Mouse (Mus musculus) ES-E14 (cell line): ENCODE measurements around the gene Sipa1l3. TPM values are rescaled to one million over a fixed set of nuclear protein-coding genes. Genes with fewer than 3 reads are reported as not detected.

Experiments used
- DNase-seq: peaks from one replicate; pipeline ENCODE4 v3.0.0-alpha.2; 2013; ENCODE audit warnings: low read depth, low spot score
- H3K27ac ChIP-seq: 2 replicates; pipeline ENCODE4 v1.5.1; 2012; ENCODE audit warnings: low read depth, mild to moderate bottlenecking, low read length, moderate library complexity, mixed read lengths; ENCODE audit not compliant: poor library complexity, insufficient read depth, severe bottlenecking
- H3K36me3 ChIP-seq: 2 replicates; pipeline ENCODE4 v1.6.1; 2012; ENCODE audit warnings: mild to moderate bottlenecking, low read length, moderate library complexity, mixed read lengths; ENCODE audit not compliant: control insufficient read depth, poor library complexity, insufficient read depth, severe bottlenecking
- H3K4me1 ChIP-seq, 2 experiments: fragments of 150-350 bp in 1 of 2; sonication (generic) in 1 of 2; 2 replicates each; pipeline ENCODE4 v1.6.1; 2012; ENCODE audit warnings: low read length in 2 of 2, mild to moderate bottlenecking in 1 of 2, mixed read lengths in 1 of 2; ENCODE audit not compliant: control insufficient read depth in 2 of 2, insufficient read depth in 2 of 2, poor library complexity in 1 of 2
- H3K4me3 ChIP-seq, 2 experiments: fragments of 150-350 bp in 1 of 2; sonication (generic) in 1 of 2; 2 replicates each; pipeline ENCODE4 v1.5.1; 2012; ENCODE audit warnings: low read length in 2 of 2, low read depth in 1 of 2, mild to moderate bottlenecking in 1 of 2, mixed read lengths in 1 of 2; ENCODE audit not compliant: insufficient read depth in 1 of 2, poor library complexity in 1 of 2, severe bottlenecking in 1 of 2
- H3K9ac ChIP-seq: 2 replicates; pipeline ENCODE4 v1.6.1; 2012; ENCODE audit warnings: low read depth, mild to moderate bottlenecking, low read length, mixed read lengths; ENCODE audit not compliant: poor library complexity, insufficient read depth, severe bottlenecking
- H3K9me3 ChIP-seq: fragments of 150-350 bp; sonication (generic); 2 replicates; pipeline ENCODE4 v1.6.1; 2012; ENCODE audit warnings: low read depth, mild to moderate bottlenecking, low read length; ENCODE audit not compliant: control insufficient read depth, insufficient read depth
- CHD2 ChIP-seq: IDR thresholded peaks from 2 replicates; pipeline ENCODE4 v1.6.1; 2014; ENCODE audit warnings: mild to moderate bottlenecking, low read depth, low read length, inconsistent platforms
- HCFC1 ChIP-seq: IDR thresholded peaks from 2 replicates; pipeline ENCODE4 v1.6.1; 2012; ENCODE audit warnings: low read length, inconsistent platforms, borderline replicate concordance; ENCODE audit not compliant: insufficient read depth
- MAFK ChIP-seq: IDR thresholded peaks from 2 replicates; pipeline ENCODE4 v1.6.1; 2014; ENCODE audit warnings: mild to moderate bottlenecking, low read depth, low read length, inconsistent platforms; ENCODE audit not compliant: insufficient read depth
- ZC3H11A ChIP-seq: IDR thresholded peaks from 2 replicates; pipeline ENCODE4 v1.6.1; 2012; ENCODE audit warnings: low read depth, mild to moderate bottlenecking, inconsistent platforms, low read length, borderline replicate concordance
- ZNF384 ChIP-seq: IDR thresholded peaks from 2 replicates; pipeline ENCODE4 v1.6.1; 2012; ENCODE audit warnings: low read depth, low read length, inconsistent platforms
- in situ Hi-C, 2 experiments: fragments of 600-800 bp; cut with MboI; formaldehyde crosslinking; loops; one replicate each; pipeline ENCODE4 v1.15.1; 2025; ENCODE audit warnings: low sequenced_read_pairs in 2 of 2, inconsistent platforms in 1 of 2; ENCODE audit not compliant: unreplicated experiment in 2 of 2
- total RNA-seq: library from RNA; depleted of rRNA; stranded (reverse); fragments of 300-350 nt; gene quantifications from 2 replicates; pipeline ENCODE4 v1.2.3, GENCODE M21; 2012

The Sipa1l3 gene
- total RNA-seq, 1 experiment = 27.5 TPM

DNA sequence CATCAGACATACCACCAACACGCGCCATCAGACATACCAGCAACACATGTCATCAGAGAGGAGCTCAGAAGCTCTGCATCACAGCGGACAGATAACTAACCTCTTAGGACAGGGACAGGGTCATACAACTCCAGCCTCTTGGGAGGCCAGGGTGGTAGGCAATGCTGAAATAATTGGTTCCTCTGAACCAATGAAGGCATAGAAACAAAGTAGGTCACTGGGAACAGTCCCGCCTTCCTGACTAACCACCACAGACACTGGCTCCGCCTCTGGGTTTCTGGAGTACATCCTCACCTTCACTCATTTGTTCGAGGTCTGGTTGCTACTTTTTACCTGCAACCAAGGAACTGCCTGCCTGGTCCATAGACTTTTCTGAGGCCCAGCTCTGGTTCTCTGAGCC, 66.1 kb downstream of the Sipa1l3 start:
- Histone ChIP-seq H3K4me1 (peaks cover 19 to 46% of the 10 kb centered on the region in 2 experiments), H3K36me3 (no peaks in the 10 kb centered on the region; the same call in 1 of the 2 replicates), H3K4me3 (no peak overlapping the region), H3K9ac (no peak overlapping the region), H3K27ac (peak overlapping the region; percentile 67; the same call in 1 of the 2 replicates), H3K9me3 (no peaks in the 10 kb centered on the region)
- in situ Hi-C loops = no loop called here
- no peak for DNase-seq
- no peak for TF ChIP-seq MAFK
- TF ChIP-seq ZC3H11A = no peak
- no peak for TF ChIP-seq ZNF384
- no peak for TF ChIP-seq CHD2
- no peak for TF ChIP-seq HCFC1

DNA sequence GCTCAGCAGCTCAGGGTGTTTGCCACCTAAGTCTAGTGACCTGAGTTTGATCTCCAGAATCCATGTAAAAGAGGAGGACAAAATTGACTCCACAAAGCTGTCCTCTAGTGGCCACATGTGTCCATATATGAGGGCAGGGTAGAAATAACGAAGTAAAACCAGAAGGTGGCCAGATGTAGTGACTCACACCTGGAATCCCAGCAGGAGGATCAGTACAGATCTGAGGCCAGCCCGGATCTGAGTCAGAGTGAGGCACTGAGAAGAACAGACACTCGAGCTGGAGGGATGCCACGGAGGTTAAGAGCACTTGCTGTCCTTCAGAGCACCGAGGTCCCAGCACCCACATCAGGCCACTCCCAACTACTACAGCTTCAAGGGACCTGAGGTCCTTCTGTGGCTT, 68.3 kb downstream of the Sipa1l3 start:
- H3K36me3 ChIP-seq = no peaks in the 10 kb centered on the region; the same call in 1 of the 2 replicates
- in situ Hi-C loops = no loop called here
- H3K9ac ChIP-seq = no peak overlapping the region
- TF ChIP-seq CHD2 = no peak
- no peak for TF ChIP-seq HCFC1
- no peak for TF ChIP-seq ZNF384
- no peak for TF ChIP-seq MAFK
- no peak for TF ChIP-seq ZC3H11A
- H3K27ac ChIP-seq = no peak overlapping the region
- H3K4me1 ChIP-seq = peaks cover 14 to 48% of the 10 kb centered on the region in 2 experiments
- no peaks in the 10 kb centered on the region for H3K9me3 ChIP-seq
- no peak overlapping the region for H3K4me3 ChIP-seq
- DNase-seq = no peak

DNA sequence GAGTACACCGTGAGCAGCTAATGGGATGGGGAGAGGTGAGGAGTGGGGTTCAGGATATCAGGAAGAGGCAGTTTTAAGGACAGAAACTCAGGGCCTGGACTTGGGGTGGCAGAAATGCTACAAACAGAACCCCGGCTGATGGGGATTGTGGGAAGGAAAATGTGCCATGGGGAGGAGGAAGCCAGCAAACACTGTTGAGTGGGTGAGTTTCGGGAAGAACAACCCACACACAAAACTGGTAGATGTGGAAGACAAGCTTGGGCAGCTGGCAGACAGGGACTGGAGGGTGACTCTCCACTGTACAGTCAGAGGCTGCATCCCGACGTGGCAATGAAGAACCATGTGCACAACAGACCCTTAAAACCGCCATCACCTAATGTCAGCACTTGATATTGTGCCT, 69.6 kb downstream of the Sipa1l3 start:
- Histone ChIP-seq H3K4me3 (no peak overlapping the region), H3K4me1 (peaks cover 16 to 56% of the 10 kb centered on the region in 2 experiments), H3K9ac (no peak overlapping the region), H3K9me3 (no peaks in the 10 kb centered on the region), H3K36me3 (no peaks in the 10 kb centered on the region; the same call in 1 of the 2 replicates), H3K27ac (no peak overlapping the region)
- no peak for DNase-seq
- TF ChIP-seq HCFC1 = no peak
- TF ChIP-seq ZNF384 = no peak
- TF ChIP-seq ZC3H11A = no peak
- TF ChIP-seq CHD2 = no peak
- TF ChIP-seq MAFK = no peak
- in situ Hi-C loops = no loop called here

DNA sequence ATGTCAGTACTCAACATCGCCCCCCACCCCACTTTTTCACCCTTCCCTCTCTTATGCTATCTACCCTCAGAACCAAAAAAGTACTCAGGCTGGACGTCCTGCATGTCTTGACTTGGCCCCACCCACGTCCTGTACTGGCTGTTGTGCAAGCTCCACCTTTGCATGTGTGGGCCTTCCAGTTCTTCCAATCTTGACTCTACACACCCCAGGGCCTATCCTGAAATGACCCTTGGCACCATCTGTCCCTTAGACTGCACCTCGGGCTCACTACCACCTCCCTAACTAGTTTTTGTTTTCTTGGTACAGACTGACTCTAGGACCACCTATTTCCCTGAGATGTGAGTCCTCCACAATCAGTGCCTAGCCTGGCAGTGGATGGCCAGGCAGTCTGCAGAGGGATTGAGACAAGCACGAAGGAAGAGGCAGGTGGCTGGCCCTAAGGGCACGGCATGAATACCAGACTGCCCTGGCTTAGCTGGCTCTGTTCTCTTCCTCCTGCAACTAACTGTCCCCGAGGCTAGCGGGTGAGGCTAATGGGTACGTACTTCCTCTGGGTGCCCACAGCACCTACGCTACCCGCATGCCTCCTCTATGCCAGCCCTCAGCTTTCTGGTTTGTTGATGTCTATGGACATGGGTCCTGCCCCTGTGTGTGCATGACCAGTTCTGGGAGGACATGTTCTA, 71.2 kb downstream of the Sipa1l3 start:
- TF ChIP-seq MAFK = no peak
- H3K4me3 ChIP-seq = no peak overlapping the region
- peaks cover 9 to 49% of the 10 kb centered on the region in 2 experiments; a peak in 3 of 4 replicates for H3K4me1 ChIP-seq
- in situ Hi-C loops = no loop called here
- no peaks in the 10 kb centered on the region for H3K9me3 ChIP-seq
- H3K9ac ChIP-seq = no peak overlapping the region
- H3K27ac ChIP-seq = no peak overlapping the region
- no peak for DNase-seq
- H3K36me3 ChIP-seq = no peaks in the 10 kb centered on the region; the same call in 1 of the 2 replicates

DNA sequence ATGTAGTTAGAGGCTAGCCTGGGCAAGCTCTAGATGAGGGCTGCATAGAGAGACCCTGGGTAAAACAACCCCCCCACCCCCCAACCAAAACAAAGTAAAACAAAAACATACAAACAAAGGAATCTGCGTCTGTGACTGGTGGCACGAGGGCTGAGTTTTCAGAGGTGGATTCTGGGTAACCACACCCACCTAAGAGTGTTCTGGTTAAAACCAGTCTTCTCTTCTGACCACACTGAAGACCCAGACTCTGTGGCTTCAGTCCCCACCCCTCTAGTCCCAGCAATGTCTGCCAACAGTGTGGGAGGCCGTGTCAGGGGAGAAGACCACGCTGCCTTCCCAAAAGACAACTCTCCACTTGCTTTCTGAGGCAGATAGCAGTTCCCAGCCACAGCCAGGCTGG, 72.3 kb downstream of the Sipa1l3 start:
- TF ChIP-seq MAFK (no peak), ZNF384 (no peak), ZC3H11A (no peak), HCFC1 (no peak), CHD2 (no peak)
- Histone ChIP-seq H3K9me3 (no peaks in the 10 kb centered on the region), H3K4me3 (no peak overlapping the region), H3K4me1 (peaks cover 6 to 37% of the 10 kb centered on the region in 2 experiments; a peak in 3 of 4 replicates), H3K9ac (no peak overlapping the region), H3K36me3 (no peaks in the 10 kb centered on the region), H3K27ac (peak overlapping the region; percentile 26; the same call in 1 of the 2 replicates)
- in situ Hi-C loops = no loop called here
- DNase-seq = no peak
